Mouse (Mus musculus) midbrain, embryonic 16.5 days (tissue): ENCODE data around the gene Fto. TPM values are rescaled to one million over a fixed set of nuclear protein-coding genes. Genes with fewer than 3 reads are reported as not detected.

Source experiments
- ATAC-seq: fragments of 200-750 bp; cut with Nextera tagmentation; 2 replicates; pipeline ENCODE4 v1.8.0; 2017; ENCODE audit warnings: moderate TSS enrichment
- H3K27ac ChIP-seq: fragments of 300-500 bp; sonication (generic); 2 replicates; pipeline ENCODE4 v1.5.1; 2014; ENCODE audit warnings: mild to moderate bottlenecking, low read length, mixed read lengths
- H3K27me3 ChIP-seq: fragments of 300-500 bp; sonication (generic); 2 replicates; pipeline ENCODE4 v1.6.1; 2014; ENCODE audit warnings: low read depth, low read length, mixed read lengths; ENCODE audit not compliant: control insufficient read depth, insufficient read depth
- H3K36me3 ChIP-seq: fragments of 300-500 bp; sonication (generic); 2 replicates; pipeline ENCODE4 v1.6.1; 2014; ENCODE audit warnings: mild to moderate bottlenecking, low read length, moderate library complexity, mixed read lengths; ENCODE audit not compliant: control insufficient read depth, insufficient read depth
- H3K4me1 ChIP-seq: fragments of 300-500 bp; sonication (generic); 2 replicates; pipeline ENCODE4 v1.6.1; 2014; ENCODE audit warnings: mild to moderate bottlenecking, low read length, mixed read lengths; ENCODE audit not compliant: control insufficient read depth, insufficient read depth
- H3K4me2 ChIP-seq: fragments of 300-500 bp; sonication (generic); 2 replicates; pipeline ENCODE4 v1.6.1; 2014; ENCODE audit warnings: mild to moderate bottlenecking, low read length, mixed read lengths
- H3K4me3 ChIP-seq: fragments of 300-500 bp; sonication (generic); 2 replicates; pipeline ENCODE4 v1.5.1; 2014; ENCODE audit warnings: low read depth, mild to moderate bottlenecking, low read length, moderate library complexity, mixed read lengths
- H3K9ac ChIP-seq: fragments of 300-500 bp; sonication (generic); 2 replicates; pipeline ENCODE4 v1.6.1; 2014; ENCODE audit warnings: low read depth, low read length, mixed read lengths
- H3K9me3 ChIP-seq: fragments of 300-500 bp; sonication (generic); replicated peaks from 2 replicates; pipeline ENCODE4 v1.6.1; 2014; ENCODE audit warnings: mild to moderate bottlenecking, low read length, mixed read lengths; ENCODE audit not compliant: control insufficient read depth, poor library complexity, severe bottlenecking
- WGBS: fragments of 180-500 bp; shearing (Covaris S2); extraction: QIAGEN DNeasy Blood & Tissue Kit; methylation state at CpG from one replicate; pipeline ENCODE4 v1.1.7; 2014; 5-methylcytosine and 5-hydroxymethylcytosine counted together
- polyA plus RNA-seq: library from polyadenylated mRNA; unstranded; fragments of >200 nt; fragmentation: Nextera tagmentation; extraction: Ambion mirVana; gene quantifications from 2 replicates; pipeline ENCODE4 v1.2.1, GENCODE M21; 2015

The Fto gene
- polyA plus RNA-seq, 1 experiment from 2014 or later, result 177 TPM

- H3K9ac ChIP-seq, result no peak overlapping the region
- no peak overlapping the region for H3K27ac ChIP-seq
- ATAC-seq, result no peak
- no peaks in the 10 kb centered on the region for H3K36me3 ChIP-seq
- no peaks in the 10 kb centered on the region for H3K9me3 ChIP-seq
- no peak overlapping the region for H3K4me3 ChIP-seq
- 85% methylated on average over 9 of the region's 9 CpGs for WGBS
- no peak overlapping the region for H3K4me2 ChIP-seq
- H3K27me3 ChIP-seq, result no peaks in the 10 kb centered on the region; the same call in 1 of the 2 replicates
- peaks cover 15% of the 10 kb centered on the region for H3K4me1 ChIP-seq
Observed at GRCm38 (mm10) chr8:91498611-91499010, 185.3 kb downstream of the Fto start.

GRCm38 (mm10) chr8:91499303-91499702 lies 186.0 kb downstream of the Fto start:
- H3K36me3 ChIP-seq, result no peaks in the 10 kb centered on the region
- H3K4me3 ChIP-seq, result no peak overlapping the region
- no peaks in the 10 kb centered on the region for H3K27me3 ChIP-seq
- H3K27ac ChIP-seq, result no peak overlapping the region
- H3K4me2 ChIP-seq, result no peak overlapping the region
- H3K9me3 ChIP-seq, result no peaks in the 10 kb centered on the region
- WGBS, result 58% methylated on average over 2 of the region's 2 CpGs
- peaks cover 15% of the 10 kb centered on the region for H3K4me1 ChIP-seq
- ATAC-seq, result no peak
- no peak overlapping the region for H3K9ac ChIP-seq

GRCm38 (mm10) chr8:91501960-91502600 lies 188.8 kb downstream of the Fto start:
- Histone ChIP-seq H3K4me3 (no peak overlapping the region), H3K9ac (no peak overlapping the region; the same call in 1 of the 2 replicates), H3K27me3 (no peaks in the 10 kb centered on the region), H3K4me1 (peaks cover 4% of the 10 kb centered on the region; the same call in 1 of the 2 replicates), H3K27ac (no peak overlapping the region), H3K9me3 (no peaks in the 10 kb centered on the region), H3K4me2 (no peak overlapping the region), H3K36me3 (no peaks in the 10 kb centered on the region)
- 76% methylated on average over 11 of the region's 11 CpGs for WGBS
- no peak for ATAC-seq

- Histone ChIP-seq H3K4me1 (peaks cover 4% of the 10 kb centered on the region; the same call in 1 of the 2 replicates), H3K4me2 (no peak overlapping the region), H3K27ac (no peak overlapping the region), H3K9ac (no peak overlapping the region), H3K27me3 (no peaks in the 10 kb centered on the region), H3K9me3 (no peaks in the 10 kb centered on the region), H3K4me3 (no peak overlapping the region), H3K36me3 (no peaks in the 10 kb centered on the region)
- ATAC-seq, result no peak
- 28% methylated on average over 5 of the region's 5 CpGs for WGBS
Observed at GRCm38 (mm10) chr8:91502791-91503190, 189.5 kb downstream of the Fto start.

- no peak overlapping the region for H3K4me3 ChIP-seq
- H3K4me1 ChIP-seq, result peaks cover 8% of the 10 kb centered on the region; the same call in 1 of the 2 replicates
- no peak for ATAC-seq
- WGBS, result 90% methylated on average over 3 of the region's 3 CpGs
- no peaks in the 10 kb centered on the region for H3K27me3 ChIP-seq
- no peak overlapping the region for H3K27ac ChIP-seq
- H3K9me3 ChIP-seq, result no peaks in the 10 kb centered on the region
- no peaks in the 10 kb centered on the region for H3K36me3 ChIP-seq
- H3K4me2 ChIP-seq, result no peak overlapping the region
- H3K9ac ChIP-seq, result no peak overlapping the region
Observed at GRCm38 (mm10) chr8:91504360-91504759, 191.0 kb downstream of the Fto start.

GRCm38 (mm10) chr8:91504891-91505290 lies 191.6 kb downstream of the Fto start:
- Histone ChIP-seq H3K4me1 (peaks cover 8% of the 10 kb centered on the region; the same call in 1 of the 2 replicates), H3K27me3 (no peaks in the 10 kb centered on the region), H3K9me3 (no peaks in the 10 kb centered on the region), H3K27ac (no peak overlapping the region), H3K4me3 (no peak overlapping the region), H3K9ac (no peak overlapping the region), H3K36me3 (no peaks in the 10 kb centered on the region), H3K4me2 (no peak overlapping the region)
- WGBS, result 76% methylated on average over 10 of the region's 10 CpGs
- ATAC-seq, result no peak

GRCm38 (mm10) chr8:91505411-91505954 lies 192.2 kb downstream of the Fto start:
- no peak overlapping the region for H3K27ac ChIP-seq
- H3K9me3 ChIP-seq, result no peaks in the 10 kb centered on the region
- no peaks in the 10 kb centered on the region for H3K27me3 ChIP-seq
- H3K9ac ChIP-seq, result no peak overlapping the region
- no peak for ATAC-seq
- 88% methylated on average over 8 of the region's 8 CpGs for WGBS
- H3K4me1 ChIP-seq, result peaks cover 8% of the 10 kb centered on the region; the same call in 1 of the 2 replicates
- no peaks in the 10 kb centered on the region for H3K36me3 ChIP-seq
- no peak overlapping the region for H3K4me3 ChIP-seq
- no peak overlapping the region for H3K4me2 ChIP-seq

- H3K4me1 ChIP-seq, result peaks cover 8% of the 10 kb centered on the region; the same call in 1 of the 2 replicates
- no peak overlapping the region for H3K4me3 ChIP-seq
- 83% methylated on average over 4 of the region's 4 CpGs for WGBS
- H3K9ac ChIP-seq, result no peak overlapping the region
- no peaks in the 10 kb centered on the region for H3K27me3 ChIP-seq
- ATAC-seq, result no peak
- no peak overlapping the region for H3K27ac ChIP-seq
- H3K4me2 ChIP-seq, result no peak overlapping the region
- no peaks in the 10 kb centered on the region for H3K9me3 ChIP-seq
- H3K36me3 ChIP-seq, result no peaks in the 10 kb centered on the region
Observed at GRCm38 (mm10) chr8:91505997-91506672, 192.8 kb downstream of the Fto start.

GRCm38 (mm10) chr8:91506682-91507257 lies 193.4 kb downstream of the Fto start:
- H3K36me3 ChIP-seq, result no peaks in the 10 kb centered on the region
- H3K9ac ChIP-seq, result no peak overlapping the region
- peaks cover 8% of the 10 kb centered on the region; the same call in 1 of the 2 replicates for H3K4me1 ChIP-seq
- no peaks in the 10 kb centered on the region for H3K27me3 ChIP-seq
- H3K9me3 ChIP-seq, result no peaks in the 10 kb centered on the region
- no peak overlapping the region for H3K27ac ChIP-seq
- no peak overlapping the region for H3K4me3 ChIP-seq
- WGBS, result 79% methylated on average over 6 of the region's 6 CpGs
- H3K4me2 ChIP-seq, result no peak overlapping the region
- no peak for ATAC-seq
